Mouse (Mus musculus): ENCODE measurements at regions not wholly inside any gene's neighbourhood (a gene's known extent, or its start where the extent isn't known, plus 50 kb on each side); places are given as distances from the start of the nearest gene placed in this dataset.

DNA sequence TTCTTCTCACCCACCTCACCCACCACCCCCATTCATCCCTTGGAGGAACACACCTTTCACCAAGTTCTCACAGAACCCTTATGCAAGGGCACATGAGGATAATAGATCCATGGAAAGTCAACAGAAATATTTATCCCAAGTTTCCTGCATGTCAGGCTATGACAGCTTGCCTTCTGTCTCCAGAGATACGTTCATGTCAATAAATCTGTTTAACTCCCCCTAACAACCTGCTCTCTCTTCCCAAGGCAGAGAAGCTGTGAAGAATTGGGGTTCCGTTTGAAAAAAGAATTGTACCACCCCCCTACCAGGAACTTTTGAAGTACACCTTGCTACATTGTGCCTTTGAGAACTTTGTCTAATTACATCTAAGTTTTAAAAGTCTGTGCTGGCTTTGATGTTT is 331.6 kb downstream of the Lpin1 start:
- TF ChIP-seq CTCF (conservative IDR thresholded peaks at IDR 0.05; ENCODE audit: insufficient read depth, insufficient read length, low read depth, low read length) (no peak), POLR2A (IDR thresholded peaks at IDR 0.05; ENCODE audit: low read depth, low read length) (no peak)

Measured in kidney, adult 2 months (tissue).